Mouse (Mus musculus): ENCODE results near the gene Cnksr2. TPM values are rescaled to one million over a fixed set of nuclear protein-coding genes. Genes with fewer than 3 reads are reported as not detected.

Gene Cnksr2
- 100 to 1,000 TPM; 278 to 289 TPM for total RNA-seq (2021)
- long read RNA-seq, experiment 1, full-length matches to known transcripts, result 12 of 97 reads
- long read RNA-seq, experiment 1, partial matches to known transcripts, result 17 of 97 reads
- long read RNA-seq, experiment 1, other reads (novel, unspliced or antisense), result 68 of 97 reads
- long read RNA-seq, experiment 2, full-length matches to known transcripts, result 24 of 148 reads
- long read RNA-seq, experiment 2, partial matches to known transcripts, result 20 of 148 reads
- long read RNA-seq, experiment 2, other reads (novel, unspliced or antisense), result 104 of 148 reads

- DNase-seq (ENCODE audit: low spot score in 2 of 2), result peak; percentile 37 to 63
- peak within 1 kb of the TSS; percentile 70 for H3K4me3 ChIP-seq
- peak within 1 kb of the TSS; percentile 95 for H3K27ac ChIP-seq
- 0 out of 2 replicates have a peak, but pooled peaks have one; percentile 9 for TF ChIP-seq CTCF (conservative IDR thresholded peaks at IDR 0.05)
These were observed at the start of gene Cnksr2 for GRCm38 (mm10) chrX:158043057-158043843. TSS of gene Cnksr2 (minus strand) at chrX:158043294.

- Histone ChIP-seq H3K27ac (peak overlapping the region; percentile 95), H3K4me3 (peak overlapping the region; percentile 70)
- no peak for TF ChIP-seq CTCF (conservative IDR thresholded peaks at IDR 0.05)
- DNase-seq (ENCODE audit: low spot score in 2 of 2), result no peak
These were observed 698 bp upstream of the Cnksr2 start for GRCm38 (mm10) chrX:158043844-158044140.

GRCm38 (mm10) chrX:158042255-158043056 is 638 bp downstream of the Cnksr2 start:
- TF ChIP-seq CTCF (conservative IDR thresholded peaks at IDR 0.05), result peak; percentile 37
- DNase-seq (ENCODE audit: low spot score in 2 of 2), result no peak
- Histone ChIP-seq H3K27ac (peak overlapping the region; percentile 95), H3K4me3 (peak overlapping the region; percentile 70)

- H3K4me3 ChIP-seq, result peak overlapping the region; percentile 70
- peak overlapping the region; percentile 95 for H3K27ac ChIP-seq
- DNase-seq (ENCODE audit: low spot score in 2 of 2), result peak in 1 of 2 experiments; percentile 18
- peak; percentile 55 for TF ChIP-seq CTCF (conservative IDR thresholded peaks at IDR 0.05)
These were observed 1.4 kb downstream of the Cnksr2 start for GRCm38 (mm10) chrX:158041703-158042102.

- TF ChIP-seq CTCF (conservative IDR thresholded peaks at IDR 0.05), result peak; percentile 73
- Histone ChIP-seq H3K4me3 (no peak overlapping the region), H3K27ac (no peak overlapping the region)
- peak in 1 of 2 experiments; percentile 11 for DNase-seq (ENCODE audit: low spot score in 2 of 2)
These were observed 91.4 kb downstream of the Cnksr2 start for GRCm38 (mm10) chrX:157951698-157952097.

GRCm38 (mm10) chrX:157949256-157949655 is 93.8 kb downstream of the Cnksr2 start:
- H3K27ac ChIP-seq, result no peak overlapping the region
- no peak for TF ChIP-seq CTCF (conservative IDR thresholded peaks at IDR 0.05)
- DNase-seq (ENCODE audit: low spot score in 2 of 2), result no peak
- H3K4me3 ChIP-seq, result no peak overlapping the region

GRCm38 (mm10) chrX:157945121-157945520 is 98.0 kb downstream of the Cnksr2 start:
- no peak for TF ChIP-seq CTCF (conservative IDR thresholded peaks at IDR 0.05)
- no peak overlapping the region for H3K4me3 ChIP-seq
- DNase-seq (ENCODE audit: low spot score in 2 of 2), result no peak
- H3K27ac ChIP-seq, result no peak overlapping the region

- no peak for TF ChIP-seq CTCF (conservative IDR thresholded peaks at IDR 0.05)
- no peak overlapping the region for H3K4me3 ChIP-seq
- H3K27ac ChIP-seq, result no peak overlapping the region
- DNase-seq (ENCODE audit: low spot score in 2 of 2), result no peak
These were observed 106.5 kb downstream of the Cnksr2 start for GRCm38 (mm10) chrX:157936611-157937010.

- Histone ChIP-seq H3K27ac (no peak overlapping the region), H3K4me3 (no peak overlapping the region)
- TF ChIP-seq CTCF (conservative IDR thresholded peaks at IDR 0.05), result no peak
- no peak for DNase-seq (ENCODE audit: low spot score in 2 of 2)
These were observed 123.0 kb downstream of the Cnksr2 start for GRCm38 (mm10) chrX:157920093-157920492.

- Histone ChIP-seq H3K27ac (no peak overlapping the region), H3K4me3 (no peak overlapping the region)
- DNase-seq (ENCODE audit: low spot score in 2 of 2), result no peak
- TF ChIP-seq CTCF (conservative IDR thresholded peaks at IDR 0.05), result no peak
These were observed 213.1 kb downstream of the Cnksr2 start for GRCm38 (mm10) chrX:157829983-157830382.

- DNase-seq (ENCODE audit: low spot score in 2 of 2), result no peak
- TF ChIP-seq CTCF (conservative IDR thresholded peaks at IDR 0.05), result no peak
- peak overlapping the region; percentile 46; the same call in 1 of the 2 replicates for H3K27ac ChIP-seq
- no peak overlapping the region for H3K4me3 ChIP-seq
These were observed 224.2 kb downstream of the Cnksr2 start for GRCm38 (mm10) chrX:157818921-157819260.

- TF ChIP-seq CTCF (conservative IDR thresholded peaks at IDR 0.05), result no peak
- no peak for DNase-seq (ENCODE audit: low spot score in 2 of 2)
- peak within 1 kb of the TSS; percentile 11; the same call in 1 of the 2 replicates for H3K4me3 ChIP-seq
- peak within 1 kb of the TSS; percentile 46; the same call in 1 of the 2 replicates for H3K27ac ChIP-seq
These were observed 224.7 kb downstream of the Cnksr2 start, which contains the start of gene Klhl34 for GRCm38 (mm10) chrX:157818207-157818920. TSS of gene Klhl34 (plus strand) at chrX:157818435.
